ENCODE assay signal across 20 mouse cellular contexts in the genomic region with DNA sequence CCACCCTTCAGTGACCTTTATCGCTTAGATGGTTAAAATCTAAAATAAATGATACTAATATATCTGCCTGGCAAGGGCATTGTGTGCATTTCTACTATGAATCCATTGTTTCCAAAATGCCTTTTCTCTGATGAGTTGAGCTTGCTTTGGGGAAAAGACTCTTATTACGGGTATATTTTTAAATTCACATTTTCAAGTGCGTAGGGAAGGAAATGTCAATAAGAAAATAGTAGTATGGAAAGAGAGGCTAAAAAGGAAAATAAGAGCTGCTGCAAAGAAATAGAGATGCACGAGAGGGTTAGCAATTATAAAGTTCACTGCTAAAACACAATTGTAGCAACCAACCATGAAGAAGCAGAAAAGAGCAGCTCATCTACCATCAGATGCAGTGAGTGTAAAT.
"Had no signal": no experiment of that assay in that cellular context is flagged by ENCODE, and none has a peak within 500 bp of the region (broad histone marks: within the 10 kb centered on the region; RNA-seq: fewer than 3 reads in every experiment).

No protein-coding gene starts in this region.

- H3K4me1 ChIP-seq: limb, embryonic 10.5 days; limb, embryonic 13.5 days; liver, embryonic 12.5 days; liver, embryonic 15.5 days; lung, embryonic 15.5 days had no signal

- H3K36me3 ChIP-seq: limb, embryonic 10.5 days; limb, embryonic 13.5 days; liver, embryonic 12.5 days; liver, embryonic 15.5 days; lung, embryonic 15.5 days; midbrain, embryonic 10.5 days; midbrain, embryonic 15.5 days had no signal

- H3K9me3 ChIP-seq: limb, embryonic 10.5 days; limb, embryonic 13.5 days; liver, embryonic 12.5 days; liver, embryonic 15.5 days; lung, embryonic 15.5 days; megakaryocyte, embryonic 14.5 days; midbrain, embryonic 10.5 days; midbrain, embryonic 15.5 days had no signal

- H3K9ac ChIP-seq: limb, embryonic 13.5 days; liver, embryonic 12.5 days; liver, embryonic 15.5 days; lung, embryonic 15.5 days; midbrain, embryonic 15.5 days had no signal

- H3K4me3 ChIP-seq: layer of hippocampus, adult 2 months; limb, embryonic 10.5 days; limb, embryonic 13.5 days; liver, embryonic 12.5 days; liver, embryonic 15.5 days; lung, embryonic 15.5 days; megakaryocyte, embryonic 14.5 days; midbrain, embryonic 10.5 days; midbrain, embryonic 15.5 days had no signal

- ATAC-seq: liver, embryonic 12.5 days; midbrain, embryonic 15.5 days had no signal

- H3K27me3 ChIP-seq: limb, embryonic 13.5 days; liver, embryonic 12.5 days; liver, embryonic 15.5 days; lung, embryonic 15.5 days; megakaryocyte, embryonic 14.5 days; midbrain, embryonic 15.5 days had no signal

- H3K27ac ChIP-seq: layer of hippocampus, adult 2 months; limb, embryonic 10.5 days; limb, embryonic 13.5 days; liver, embryonic 12.5 days; liver, embryonic 15.5 days; lung, embryonic 15.5 days; midbrain, embryonic 10.5 days; midbrain, embryonic 15.5 days had no signal

- H3K4me2 ChIP-seq: limb, embryonic 13.5 days; liver, embryonic 12.5 days; liver, embryonic 15.5 days; lung, embryonic 15.5 days; midbrain, embryonic 15.5 days had no signal

- DNase-seq: kidney, adult 11 months; kidney, adult 8-10 months; kidney, postnatal 14 days; kidney, postnatal 4 days; layer of hippocampus, adult 9-11 months; liver; lung, adult 18-20 months; lung, postnatal 10 days; lung, postnatal 36 days; thymus, adult 18-20 months; thymus, postnatal 36 days had no signal
